Mouse (Mus musculus): ENCODE data around the gene Noxred1.
"Not testable (repeated sequence)": the region's sequence is repeated elsewhere in the genome, so short reads cannot be mapped to it uniquely, and the experiment has no call there.

The Noxred1 gene

DNA sequence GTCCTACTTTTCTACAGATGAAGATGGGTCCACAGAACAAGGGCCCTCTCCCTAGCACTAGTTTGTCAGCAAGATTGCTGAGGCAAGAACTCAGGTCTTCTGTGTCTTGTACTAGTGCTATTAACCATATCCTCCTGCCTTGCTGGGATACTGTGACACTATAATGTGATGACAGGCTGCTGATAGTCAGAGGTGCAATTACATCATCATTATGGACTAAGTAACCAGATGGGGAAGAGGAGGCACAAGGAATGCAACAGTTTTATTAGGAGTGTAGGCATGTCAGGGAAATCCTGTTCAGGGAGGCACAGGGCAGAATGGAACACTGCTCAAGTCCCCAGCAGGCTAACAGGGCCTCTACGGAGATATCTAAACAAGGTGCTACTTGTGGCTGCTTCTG is at the start of gene Noxred1:
Noxred1 (minus strand) TSS at position 101 of the 400 bp plus-strand sequence.
- DNase-seq (ENCODE audit: extremely low read depth, insufficient read length, low spot score): no peak

DNA sequence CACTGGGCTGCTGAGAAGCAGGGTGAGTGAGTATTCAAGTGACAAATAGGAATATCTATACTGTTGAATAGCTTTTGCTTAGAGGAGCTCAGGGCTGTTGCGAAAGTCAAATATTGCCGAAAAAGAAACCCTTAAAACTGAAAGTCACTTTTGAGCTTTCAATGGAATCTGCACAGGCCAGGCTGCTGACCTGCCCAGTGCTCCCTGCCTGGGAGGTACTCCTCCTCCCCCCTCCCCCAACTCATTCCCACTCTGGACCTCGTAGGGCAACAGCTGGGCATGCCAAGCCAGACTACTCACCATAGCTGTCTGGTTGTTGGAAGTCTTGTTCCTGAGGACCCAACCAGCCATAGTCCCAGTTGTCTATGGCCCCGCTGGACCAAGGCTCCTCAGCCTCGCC is 46.2 kb upstream of the Noxred1 start:
- no peak for DNase-seq (ENCODE audit: extremely low read depth, insufficient read length, low spot score)

DNA sequence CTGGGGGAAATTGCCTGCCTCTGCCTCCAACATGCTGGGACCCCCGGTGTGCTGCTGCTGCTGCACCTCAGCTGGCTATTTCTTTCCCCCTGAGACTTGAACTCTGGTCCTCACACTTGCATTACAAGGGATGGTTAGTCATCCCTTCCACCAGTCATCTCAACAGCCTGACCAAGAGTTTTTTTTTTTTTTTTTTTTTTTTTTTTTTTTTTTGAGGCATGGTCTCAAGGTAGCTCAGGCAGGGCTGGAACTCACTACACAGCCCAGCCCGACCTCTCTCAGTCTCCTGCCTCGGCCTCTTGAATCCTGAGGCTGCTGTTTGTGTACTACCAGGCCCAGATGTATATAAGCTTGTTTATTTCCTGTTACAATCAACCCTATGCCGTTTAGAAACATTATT is 45.7 kb upstream of the Noxred1 start:
- no peak for DNase-seq (ENCODE audit: extremely low read depth, insufficient read length, low spot score)

DNA sequence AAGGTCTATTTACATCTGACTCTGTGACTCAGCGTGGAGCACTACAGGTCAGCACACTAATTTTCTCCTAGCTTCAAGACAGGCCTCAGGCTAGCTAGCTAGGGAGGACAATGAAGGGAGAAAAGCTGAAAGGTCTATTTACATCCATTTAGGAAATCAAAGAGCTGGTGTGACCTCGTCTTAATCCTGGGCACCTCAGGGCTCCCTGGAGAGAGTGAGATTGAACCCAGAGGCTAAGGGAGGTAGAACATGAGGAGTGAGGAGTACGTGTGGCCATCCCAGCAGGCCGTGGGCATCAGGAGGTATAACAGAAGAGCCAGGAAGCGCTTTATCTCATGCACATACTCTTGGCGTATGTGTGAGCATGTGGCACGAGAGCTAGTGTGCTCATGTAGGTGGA is 45.2 kb upstream of the Noxred1 start:
- no peak for DNase-seq (ENCODE audit: extremely low read depth, insufficient read length, low spot score)

DNA sequence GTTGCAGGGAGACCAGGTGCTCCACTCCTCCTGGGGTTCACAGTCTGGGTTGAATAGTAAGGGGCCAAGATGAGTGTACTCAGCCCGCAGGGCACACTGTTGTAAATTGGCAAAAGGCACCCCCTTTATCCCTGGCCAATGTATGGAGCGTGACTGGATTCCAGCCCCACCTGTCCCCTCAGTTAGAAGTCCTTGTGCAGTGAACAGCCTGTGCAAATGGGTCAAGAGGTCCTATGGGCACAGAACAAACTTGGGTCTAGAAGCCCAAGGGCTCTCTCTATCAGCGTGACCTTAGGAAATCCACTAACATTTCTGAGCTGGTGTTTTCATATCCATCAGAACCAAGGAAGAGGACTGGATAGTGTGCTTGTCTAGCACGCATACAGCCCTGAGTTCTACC is 44.2 kb upstream of the Noxred1 start:
- DNase-seq (ENCODE audit: extremely low read depth, insufficient read length, low spot score): no peak

DNA sequence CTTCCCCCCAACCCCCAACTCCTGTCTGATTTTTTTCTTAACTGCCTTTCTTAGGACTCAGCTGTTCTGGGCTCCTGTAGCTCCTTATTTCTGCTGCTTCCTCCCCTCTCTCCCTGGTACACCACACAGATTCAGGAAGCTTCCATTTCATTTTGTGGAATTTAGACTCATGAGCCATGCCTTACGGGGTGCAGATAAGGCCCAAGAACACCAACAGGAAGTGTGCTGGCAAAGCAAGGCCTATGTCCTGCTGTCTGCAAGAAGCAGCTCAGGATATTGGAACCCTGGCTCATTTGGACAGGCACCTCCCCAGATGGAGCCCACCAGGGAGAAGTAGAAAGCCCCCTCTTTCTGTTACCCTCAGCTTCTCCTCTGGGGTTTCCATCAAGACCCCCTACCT is 43.2 kb upstream of the Noxred1 start:
- DNase-seq (ENCODE audit: extremely low read depth, insufficient read length, low spot score): no peak

DNA sequence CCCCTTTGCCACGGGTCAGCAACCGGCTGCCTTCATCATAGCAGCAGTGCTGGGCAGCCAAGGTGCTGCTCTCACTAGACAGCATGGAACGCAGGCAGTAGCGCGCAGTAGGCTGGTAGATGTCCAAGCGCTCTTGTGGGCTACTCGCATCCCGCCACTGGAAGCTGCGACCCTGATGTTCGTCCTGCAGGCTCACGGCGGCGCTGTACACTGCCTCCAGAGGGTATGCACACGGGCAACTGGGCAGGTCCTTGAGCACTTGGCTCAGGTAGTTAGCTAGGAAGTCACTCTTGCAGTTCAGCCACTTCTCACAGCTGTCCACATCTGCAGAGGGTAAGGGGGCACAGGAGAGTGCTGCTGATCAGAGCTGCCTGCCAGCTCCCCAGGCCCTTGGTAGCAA is 41.3 kb upstream of the Noxred1 start:
- DNase-seq (ENCODE audit: extremely low read depth, insufficient read length, low spot score): no peak

DNA sequence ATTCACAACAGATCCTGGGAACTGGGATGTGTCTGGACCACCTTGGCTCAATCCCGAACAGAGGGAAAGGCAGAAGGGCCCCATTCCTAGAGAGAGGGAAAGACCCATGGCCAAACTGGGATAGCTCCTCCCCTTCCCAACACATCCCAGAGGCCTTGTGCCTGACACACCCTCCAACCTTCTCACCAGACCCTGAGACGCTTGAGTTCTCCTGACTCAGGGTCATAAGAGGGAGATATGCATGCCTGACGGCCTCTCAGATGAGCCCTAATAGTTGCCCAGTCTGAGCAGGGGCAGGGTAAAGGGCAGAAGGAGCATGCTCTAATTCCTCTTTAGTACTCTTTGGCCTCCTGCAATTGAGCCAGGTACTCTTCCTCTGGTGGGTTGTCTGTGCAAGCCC is 40.8 kb upstream of the Noxred1 start:
- no peak for DNase-seq (ENCODE audit: extremely low read depth, insufficient read length, low spot score)

DNA sequence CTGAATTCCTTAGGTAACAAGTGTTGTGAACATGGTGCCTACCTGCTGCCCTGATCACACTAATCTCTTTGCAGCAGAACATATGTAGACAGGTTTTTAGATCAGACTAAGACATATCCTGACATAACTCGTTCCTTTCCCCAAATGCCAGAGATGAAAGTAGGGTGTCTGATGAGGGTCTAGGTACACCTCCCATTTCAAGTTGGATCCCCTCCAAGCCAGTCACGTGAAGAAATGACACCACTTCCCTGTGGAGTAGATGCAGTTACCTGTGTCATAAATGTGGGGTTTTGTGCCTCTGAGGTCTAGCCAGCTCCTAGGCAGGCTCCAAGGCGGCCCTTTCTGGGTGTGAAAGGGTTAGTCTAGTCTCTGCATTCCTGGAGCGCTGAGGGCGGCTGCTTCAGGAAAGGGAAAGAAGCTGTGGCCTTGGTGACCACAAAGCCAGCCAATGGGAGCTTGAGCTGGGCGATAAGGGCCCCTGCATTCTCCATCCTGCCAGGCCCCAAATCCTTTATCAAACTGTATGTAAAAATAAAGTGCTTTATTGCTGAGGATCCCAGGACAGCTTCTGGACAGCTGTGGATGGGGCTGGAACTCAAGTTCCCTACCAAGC is 39.7 kb upstream of the Noxred1 start:
- no peak for DNase-seq (ENCODE audit: extremely low read depth, insufficient read length, low spot score)

DNA sequence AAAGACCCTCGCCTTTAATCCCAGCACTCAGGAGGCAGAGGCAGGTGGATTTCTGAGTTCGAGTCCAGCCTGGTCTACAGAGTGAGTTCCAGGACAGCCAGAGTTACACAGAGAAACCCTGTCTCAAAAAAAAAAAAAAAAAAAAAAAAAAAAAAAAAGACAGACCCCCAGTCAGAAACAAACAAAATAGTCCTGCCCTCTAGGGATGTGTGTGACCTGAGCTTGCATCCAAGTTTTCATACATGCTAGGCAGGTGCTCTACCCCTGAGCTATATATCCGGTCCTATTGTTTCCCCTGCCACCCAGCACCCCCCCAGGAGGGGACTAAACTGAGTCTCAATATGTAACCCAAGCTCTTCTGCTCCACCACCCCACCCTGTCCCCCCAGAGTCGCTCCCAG is 38.7 kb upstream of the Noxred1 start:
- DNase-seq (ENCODE audit: extremely low read depth, insufficient read length, low spot score): not testable (repeated sequence)

DNA sequence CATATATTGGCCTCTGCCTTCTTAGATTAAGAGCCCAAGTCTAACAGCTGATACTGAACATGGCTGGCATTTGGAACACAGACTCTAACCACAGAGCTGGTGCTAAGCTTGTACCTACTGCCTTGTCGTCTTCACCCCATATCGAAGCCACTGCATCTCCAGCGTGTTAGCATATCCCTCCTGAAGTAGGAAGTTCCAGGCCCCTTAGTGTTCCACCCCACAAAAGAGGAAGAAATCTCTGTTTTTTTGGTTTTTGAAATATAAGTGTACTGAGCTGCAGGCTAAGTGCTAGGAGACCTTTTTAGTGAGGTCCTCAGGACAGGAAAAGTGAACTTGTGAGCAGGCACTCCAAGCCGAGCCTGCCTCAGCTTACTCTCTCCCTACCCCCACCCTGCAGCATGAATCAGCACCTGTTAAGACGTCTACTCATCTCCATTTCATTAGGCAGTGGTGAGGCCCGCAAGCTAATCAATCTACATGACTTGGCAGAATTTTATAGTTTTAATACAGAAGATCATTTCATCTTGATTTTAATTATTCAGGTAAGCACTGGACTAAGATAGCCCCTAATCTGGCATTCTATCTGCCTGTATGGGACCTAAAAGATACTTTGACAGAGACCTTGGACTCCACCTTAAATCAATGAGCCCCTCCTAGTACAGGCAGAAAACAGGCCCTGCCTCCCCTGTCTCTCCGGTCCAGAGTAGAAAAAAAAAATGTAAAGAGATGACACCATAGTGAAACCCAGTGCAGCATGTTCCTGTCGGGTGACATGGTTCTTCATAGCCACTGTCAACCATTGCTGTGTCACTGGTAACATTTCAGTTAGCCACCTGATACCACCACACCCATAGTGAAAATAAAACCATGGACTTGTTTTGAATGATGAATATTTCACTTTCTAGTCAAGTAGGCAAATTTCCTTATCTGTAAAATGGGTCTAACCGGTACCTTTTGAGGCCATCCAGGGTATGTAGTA is 36.6 kb upstream of the Noxred1 start:
- DNase-seq (ENCODE audit: extremely low read depth, insufficient read length, low spot score): no peak

DNA sequence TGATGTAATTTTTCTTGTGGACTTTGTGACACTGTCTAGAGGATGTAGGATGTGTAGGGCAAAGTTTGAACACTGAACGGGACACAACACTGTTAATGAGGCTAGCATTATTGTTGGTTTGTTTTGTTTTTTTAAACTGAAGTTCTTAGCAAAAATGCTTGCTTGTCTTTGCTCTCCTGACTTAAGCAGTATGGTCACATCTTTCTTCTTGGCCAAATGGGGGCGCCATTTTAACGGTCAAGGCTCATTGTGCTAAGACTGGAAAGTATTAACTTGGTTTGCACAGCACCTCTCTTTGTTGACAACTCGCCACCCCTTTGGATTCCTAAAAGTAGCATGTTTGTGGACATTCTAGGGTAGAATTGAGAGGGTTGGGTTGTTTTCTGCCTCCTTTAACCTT is 29.1 kb upstream of the Noxred1 start:
- DNase-seq (ENCODE audit: extremely low read depth, insufficient read length, low spot score): no peak

DNA sequence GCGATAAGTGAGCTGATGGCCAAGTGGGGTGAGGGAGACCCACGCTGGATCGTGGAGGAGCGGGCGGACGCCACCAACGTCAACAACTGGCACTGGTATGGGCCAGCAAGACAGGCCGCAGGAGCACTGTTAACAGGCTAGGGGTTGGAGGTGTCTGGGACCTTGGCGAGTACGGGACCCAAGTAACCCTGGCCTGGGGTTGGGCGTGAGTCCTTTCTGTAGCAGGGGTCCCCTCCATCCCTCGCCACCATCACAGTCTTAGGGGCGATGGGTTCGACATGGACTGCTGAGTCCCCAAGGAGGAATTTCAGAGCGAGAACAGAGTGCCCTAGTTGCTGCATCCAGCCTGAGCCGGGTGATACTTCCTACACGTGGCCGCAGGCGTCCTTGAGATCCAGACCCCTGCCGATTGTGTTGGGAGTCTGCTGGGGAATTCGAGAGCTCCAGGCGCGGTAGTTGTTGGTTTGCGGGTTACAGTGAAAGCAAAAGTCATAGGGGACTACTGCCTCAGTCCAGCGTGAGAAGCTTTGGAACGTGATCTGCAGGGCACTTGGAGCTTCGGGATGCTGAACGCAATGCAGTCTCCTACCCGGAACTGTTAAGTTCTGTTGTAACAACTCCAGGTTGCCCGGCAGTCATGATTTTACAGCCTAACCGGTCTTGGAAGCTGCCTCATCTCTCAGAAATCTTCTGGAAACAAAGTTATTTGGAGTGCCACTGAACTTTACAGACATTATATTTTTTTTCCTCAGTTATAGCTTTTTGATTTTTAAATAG is 28.5 kb upstream of the Noxred1 start:
- DNase-seq (ENCODE audit: extremely low read depth, insufficient read length, low spot score): peak; percentile 87

DNA sequence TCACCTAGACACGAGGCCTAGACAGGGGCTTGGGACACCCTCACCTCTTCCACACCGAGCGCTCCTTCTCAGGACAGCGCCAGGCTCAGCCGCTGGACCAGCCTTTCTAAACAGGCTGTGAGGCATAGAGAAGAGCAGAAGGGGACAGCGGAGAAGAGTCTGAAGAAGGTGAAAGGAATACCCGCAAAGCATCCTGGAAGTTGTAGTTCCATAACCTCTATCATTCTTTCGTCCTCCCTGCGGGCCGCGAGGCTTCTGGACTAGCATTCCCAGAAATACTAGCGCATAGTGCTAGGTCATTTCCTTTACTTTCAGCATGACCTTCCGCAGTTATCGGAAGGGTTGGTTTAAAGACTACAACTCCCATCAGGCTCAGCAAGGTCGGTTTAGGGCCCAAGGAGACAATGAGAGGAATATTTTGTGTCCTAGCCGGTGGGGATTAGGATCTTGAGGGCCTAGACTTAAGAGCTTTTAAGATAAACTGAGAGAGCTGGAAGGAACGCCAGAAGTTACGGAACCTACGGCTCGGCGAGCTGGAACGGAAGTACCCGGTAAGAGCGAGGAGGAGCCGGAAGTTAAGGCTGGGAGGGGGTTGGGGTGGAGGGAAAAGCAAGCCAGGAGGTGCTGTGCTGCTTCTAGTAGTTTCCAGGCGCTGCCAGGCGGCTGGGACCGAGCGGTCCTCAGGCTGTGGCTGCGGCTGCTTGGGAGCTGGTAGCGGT is 27.7 kb upstream of the Noxred1 start, which contains the start of the genes Vipas39 and Ahsa1:
Vipas39 (minus strand) TSS at position 149 of the 719 bp plus-strand sequence.
Ahsa1 (plus strand) TSS at position 372 of the 719 bp plus-strand sequence.
- peak; percentile 88 for DNase-seq (ENCODE audit: extremely low read depth, insufficient read length, low spot score)

DNA sequence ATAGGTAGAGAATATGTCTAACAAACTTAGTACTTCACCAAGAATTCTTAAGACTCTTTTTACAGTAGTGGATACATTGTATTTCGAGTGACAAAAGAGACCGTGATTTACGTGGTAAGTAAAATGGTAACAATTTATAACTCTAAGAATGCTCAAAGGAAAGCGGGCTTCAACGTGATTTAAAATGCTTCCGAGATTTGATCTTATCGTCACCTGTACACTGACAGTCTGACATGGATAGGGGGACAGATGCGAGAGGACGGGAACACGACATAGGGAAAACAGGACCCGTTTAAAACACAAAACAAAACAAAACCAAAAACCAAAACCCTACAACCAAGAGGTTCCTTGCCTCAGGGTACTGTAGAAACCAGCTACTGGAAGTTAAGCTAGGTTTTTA is 26.9 kb upstream of the Noxred1 start:
- no peak for DNase-seq (ENCODE audit: extremely low read depth, insufficient read length, low spot score)

DNA sequence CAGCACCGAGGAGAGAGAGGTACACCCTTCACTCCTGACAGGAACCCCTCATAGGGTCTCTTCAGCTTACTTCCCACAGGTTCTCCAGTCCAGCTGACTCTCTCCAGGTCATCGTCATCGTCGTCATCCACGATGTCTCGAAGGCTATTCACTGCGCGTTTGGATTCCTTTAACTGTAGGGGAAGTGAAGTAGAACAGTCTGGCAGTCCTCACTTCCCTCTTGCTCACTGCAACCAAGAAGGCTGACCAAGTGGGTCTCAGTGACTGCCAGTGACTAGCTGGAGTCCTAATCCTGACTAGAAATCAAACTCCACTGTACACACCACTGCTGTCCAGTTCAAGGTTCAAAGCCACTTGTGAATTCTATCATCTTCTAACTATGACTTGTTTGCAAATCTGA is 22.0 kb upstream of the Noxred1 start:
- no peak for DNase-seq (ENCODE audit: extremely low read depth, insufficient read length, low spot score)

DNA sequence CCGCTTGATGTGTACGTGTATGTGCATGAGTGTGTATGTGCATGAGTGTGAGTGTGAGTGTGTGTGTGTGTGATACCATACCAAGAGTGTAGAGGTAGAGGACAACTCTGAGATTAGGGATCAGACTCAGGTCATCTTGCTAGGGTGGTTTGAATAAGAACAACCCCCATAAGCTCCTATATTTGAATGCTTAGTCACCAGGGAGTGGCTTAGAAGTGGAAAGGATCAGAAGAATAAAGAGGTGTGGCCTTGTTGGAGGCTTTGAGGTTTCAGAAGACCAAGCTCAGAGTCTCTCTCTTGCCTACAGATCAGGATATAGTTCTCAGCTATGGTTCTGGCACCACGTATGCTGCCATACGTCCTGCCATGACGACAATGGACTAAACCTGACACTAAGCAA is 18.1 kb upstream of the Noxred1 start:
- DNase-seq (ENCODE audit: extremely low read depth, insufficient read length, low spot score): no peak

DNA sequence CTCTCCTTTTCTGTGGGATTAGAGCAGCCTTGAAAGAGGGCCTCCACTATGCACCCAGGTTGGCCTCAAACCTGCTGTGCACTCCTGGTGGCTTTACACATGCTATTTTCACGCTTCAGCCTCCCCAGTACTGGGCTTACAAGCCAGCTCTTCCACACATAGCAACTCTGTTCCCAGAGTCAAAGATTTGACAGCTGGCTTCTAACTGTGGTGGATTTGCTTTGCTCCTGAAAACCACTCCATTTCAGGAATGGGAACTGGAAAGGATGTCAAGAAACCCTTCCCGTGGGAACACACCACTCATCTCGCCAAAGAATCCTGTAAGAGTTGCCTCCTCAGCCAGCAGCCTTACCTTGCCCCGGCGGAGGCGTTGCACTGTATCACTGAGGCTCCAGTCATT is 15.3 kb upstream of the Noxred1 start:
- DNase-seq (ENCODE audit: extremely low read depth, insufficient read length, low spot score): no peak

DNA sequence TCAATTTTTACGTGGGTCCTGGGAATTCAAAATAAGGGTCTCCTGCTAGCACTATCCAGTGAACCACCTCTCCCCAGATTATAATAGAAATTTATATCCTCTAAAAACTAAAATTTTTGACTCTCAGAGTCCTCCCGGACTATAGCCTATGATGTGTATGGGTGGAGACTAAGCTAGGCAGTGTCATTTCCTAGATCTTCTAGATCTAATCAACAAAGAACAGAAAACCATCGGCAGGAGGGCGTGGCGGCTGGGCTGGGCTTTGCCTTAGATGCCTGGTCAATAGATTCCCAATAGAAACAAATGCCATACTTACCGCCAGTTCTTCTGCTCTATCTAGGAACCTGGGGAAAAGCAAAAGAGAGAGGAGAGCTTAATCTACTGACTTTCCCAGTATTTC is 11.6 kb upstream of the Noxred1 start:
- no peak for DNase-seq (ENCODE audit: extremely low read depth, insufficient read length, low spot score)

DNA sequence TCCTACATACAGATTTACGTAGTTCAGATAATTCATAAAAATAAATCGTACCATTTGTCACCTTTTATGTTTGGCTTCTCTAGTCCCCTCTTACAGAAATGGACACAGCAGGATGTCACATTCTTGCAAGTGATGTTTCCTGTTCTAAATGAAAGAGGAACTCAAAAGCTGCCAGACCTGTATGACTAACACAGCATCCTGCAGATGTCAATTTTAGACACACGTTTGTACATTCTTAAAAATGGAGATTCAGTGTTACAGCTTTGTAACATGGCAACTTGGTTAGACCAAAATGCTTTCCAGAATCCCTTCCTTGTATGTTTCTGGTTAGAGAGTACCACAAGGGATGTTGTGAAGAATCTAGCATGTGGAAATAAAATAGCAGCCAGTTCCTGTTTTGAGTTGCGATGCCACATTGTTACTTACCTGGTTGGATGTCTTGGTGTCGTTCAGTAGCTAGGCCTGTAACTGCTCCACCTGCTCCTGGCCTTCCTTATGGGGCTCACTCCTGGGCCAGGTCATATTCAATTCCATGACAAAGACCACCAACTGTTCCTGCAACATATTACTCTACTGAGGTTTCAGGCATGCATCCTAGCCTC is 1.5 kb downstream of the Noxred1 start:
- DNase-seq (ENCODE audit: extremely low read depth, insufficient read length, low spot score): no peak

All from 3134 (cell line).